Mouse (Mus musculus): ENCODE results near the gene Pth2. TPM values are rescaled to one million over a fixed set of nuclear protein-coding genes. Genes with fewer than 3 reads are reported as not detected.
A peak's percentile ranks its signal among the peaks of the same experiment; 100 is the strongest.
"Not testable (repeated sequence)": the region's sequence is repeated elsewhere in the genome, so short reads cannot be mapped to it uniquely, and the experiment has no call there.

The Pth2 gene
- total RNA-seq, 2 experiments from 2014 or later: not detected

GRCm38 (mm10) chr7:45165701-45166100 is 15.1 kb upstream of the Pth2 start:
- no peak for DNase-seq (ENCODE audit: extremely low spot score in 1 of 2, low spot score in 2 of 2)

GRCm38 (mm10) chr7:45166950-45167401 is 13.8 kb upstream of the Pth2 start:
- intact Hi-C loops (cut with DNase I): loop anchor here (10.0 kb wide), 1 partner anchor 198 kb away; the partner anchor contains the start of gene Ppfia3
- no peak for DNase-seq (ENCODE audit: extremely low spot score in 1 of 2, low spot score in 2 of 2)

More at GRCm38 (mm10) chr7:45165701-45166100, 15.1 kb upstream of the Pth2 start:
- intact Hi-C loops (cut with DNase I): loop anchor here (10.0 kb wide), 1 partner anchor 199 kb away; the partner anchor contains the start of gene Ppfia3

- intact Hi-C loops (cut with DNase I): loop anchor here (10.0 kb wide), 1 partner anchor 197 kb away; the partner anchor contains the start of gene Ppfia3
- DNase-seq (ENCODE audit: extremely low spot score in 1 of 2, low spot score in 2 of 2): no peak
Measured at GRCm38 (mm10) chr7:45167761-45168445, 12.9 kb upstream of the Pth2 start.

GRCm38 (mm10) chr7:45168656-45169055 is 12.1 kb upstream of the Pth2 start:
- no peak for DNase-seq (ENCODE audit: extremely low spot score in 1 of 2, low spot score in 2 of 2)
- intact Hi-C loops (cut with DNase I): loop anchor here (10.0 kb wide), 1 partner anchor 196 kb away; the partner anchor contains the start of gene Ppfia3

GRCm38 (mm10) chr7:45169495-45169894 is 11.3 kb upstream of the Pth2 start:
- DNase-seq (ENCODE audit: extremely low spot score in 1 of 2, low spot score in 2 of 2): no peak
- intact Hi-C loops (cut with DNase I): loop anchor here (10.0 kb wide), 1 partner anchor 195 kb away; the partner anchor contains the start of gene Ppfia3

- intact Hi-C loops (cut with DNase I): no loop called here
- DNase-seq (ENCODE audit: extremely low spot score in 1 of 2, low spot score in 2 of 2): no peak
Measured at GRCm38 (mm10) chr7:45172974-45173373, 7.8 kb upstream of the Pth2 start.

GRCm38 (mm10) chr7:45173772-45174171 is 7.0 kb upstream of the Pth2 start:
- intact Hi-C loops (cut with DNase I); DNase-seq (ENCODE audit: extremely low spot score in 1 of 2, low spot score in 2 of 2): not testable (repeated sequence)

- intact Hi-C loops (cut with DNase I): no loop called here
- DNase-seq (ENCODE audit: extremely low spot score in 1 of 2, low spot score in 2 of 2): no peak
Measured at GRCm38 (mm10) chr7:45174567-45175280, 6.1 kb upstream of the Pth2 start.

- intact Hi-C loops (cut with DNase I): no loop called here
- DNase-seq (ENCODE audit: extremely low spot score in 1 of 2, low spot score in 2 of 2): no peak
Measured at GRCm38 (mm10) chr7:45175398-45175797, 5.4 kb upstream of the Pth2 start.

- DNase-seq (ENCODE audit: extremely low spot score in 1 of 2, low spot score in 2 of 2): no peak
- intact Hi-C loops (cut with DNase I): no loop called here
Measured at GRCm38 (mm10) chr7:45175929-45176328, 4.9 kb upstream of the Pth2 start.

- peak in 1 of 2 experiments; percentile 57 for DNase-seq (ENCODE audit: extremely low spot score in 1 of 2, low spot score in 2 of 2)
- intact Hi-C loops (cut with DNase I): no loop called here
Measured at GRCm38 (mm10) chr7:45176356-45176755, 4.4 kb upstream of the Pth2 start.

GRCm38 (mm10) chr7:45178550-45178949 is 2.2 kb upstream of the Pth2 start:
- intact Hi-C loops (cut with DNase I): no loop called here
- DNase-seq (ENCODE audit: extremely low spot score in 1 of 2, low spot score in 2 of 2): no peak

- no peak for DNase-seq (ENCODE audit: extremely low spot score in 1 of 2, low spot score in 2 of 2)
- intact Hi-C loops (cut with DNase I): no loop called here
Measured at GRCm38 (mm10) chr7:45179469-45179868, 1.3 kb upstream of the Pth2 start, which contains the start of gene Gfy. Gene Gfy, minus strand, starts transcription at chr7:45179569.

- DNase-seq (ENCODE audit: extremely low spot score in 1 of 2, low spot score in 2 of 2): peak in 1 of 2 experiments; percentile 60
- intact Hi-C loops (cut with DNase I): no loop called here
Measured at GRCm38 (mm10) chr7:45181540-45181939, 745 bp downstream of the Pth2 start.

- peak; percentile 80 to 90 for DNase-seq (ENCODE audit: extremely low spot score in 1 of 2, low spot score in 2 of 2)
- intact Hi-C loops (cut with DNase I): no loop called here
Measured at GRCm38 (mm10) chr7:45182199-45182601, 1.4 kb downstream of the Pth2 start.

GRCm38 (mm10) chr7:45182606-45183005 is 1.8 kb downstream of the Pth2 start:
- DNase-seq (ENCODE audit: extremely low spot score in 1 of 2, low spot score in 2 of 2): no peak
- intact Hi-C loops (cut with DNase I): no loop called here

GRCm38 (mm10) chr7:45183672-45184071 is 2.9 kb downstream of the Pth2 start:
- intact Hi-C loops (cut with DNase I): no loop called here
- DNase-seq (ENCODE audit: extremely low spot score in 1 of 2, low spot score in 2 of 2): no peak

- intact Hi-C loops (cut with DNase I): no loop called here
- no peak for DNase-seq (ENCODE audit: extremely low spot score in 1 of 2, low spot score in 2 of 2)
Measured at GRCm38 (mm10) chr7:45185921-45186320, 5.1 kb downstream of the Pth2 start.

GRCm38 (mm10) chr7:45189600-45189999 is 8.8 kb downstream of the Pth2 start:
- DNase-seq (ENCODE audit: extremely low spot score in 1 of 2, low spot score in 2 of 2): no peak
- intact Hi-C loops (cut with DNase I): no loop called here

- intact Hi-C loops (cut with DNase I): no loop called here
Measured at GRCm38 (mm10) chr7:45190186-45190585, 9.4 kb downstream of the Pth2 start.

More at GRCm38 (mm10) chr7:45190186-45190585, 9.4 kb downstream of the Pth2 start:
- DNase-seq (ENCODE audit: extremely low spot score in 1 of 2, low spot score in 2 of 2): no peak
